Mouse (Mus musculus) left cerebral cortex, postnatal 25 days (tissue): ENCODE results near the gene Sbds. TPM values are rescaled to one million over a fixed set of nuclear protein-coding genes. Genes with fewer than 3 reads are reported as not detected.
"Not testable (repeated sequence)": the region's sequence is repeated elsewhere in the genome, so short reads cannot be mapped to it uniquely, and the experiment has no call there.

ENCODE experiments used
- DNase-seq, 2 experiments: peaks; one replicate each; pipeline ENCODE4 v3.0.0; 2022; ENCODE audit warnings: low spot score in 2 of 2, mixed read lengths in 1 of 2
- intact Hi-C: fragments of 180-260 bp; cut with DNase I; formaldehyde crosslinking; loops from one replicate; pipeline ENCODE4 v1.15.1; 2025
- total RNA-seq, 2 experiments: library from RNA; stranded (reverse); gene quantifications; 2 replicates each; pipeline ENCODE4 v1.2.3; 2021

Sbds gene
- total RNA-seq, 2 experiments from 2014 or later: 73.5 to 75.5 TPM

GRCm38 (mm10) chr5:130263454-130263853 is 8.1 kb upstream of the Sbds start:
- DNase-seq: no peak
- intact Hi-C loops: no loop called here

DNA sequence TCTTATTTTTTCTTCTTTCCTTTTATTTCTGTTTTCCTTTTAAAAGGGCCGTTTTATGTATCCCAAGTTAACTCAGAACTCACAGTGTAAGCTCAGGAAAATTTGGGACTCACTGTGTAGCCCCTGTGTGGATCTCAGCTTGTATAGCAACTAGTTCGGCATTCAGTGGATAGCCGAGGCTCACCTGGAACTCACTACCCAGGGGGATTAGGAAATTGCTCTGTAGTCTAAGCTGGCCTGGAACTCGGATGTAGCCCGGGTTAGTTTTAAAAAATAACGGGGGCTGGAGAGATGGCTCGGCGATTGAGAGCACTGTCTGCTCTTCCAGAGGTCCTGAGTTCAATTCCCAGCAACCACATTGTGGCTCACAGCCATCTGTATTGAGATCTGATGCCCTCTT is 2.0 kb upstream of the Sbds start:
- DNase-seq: no peak
- intact Hi-C loops: loop anchor here (10.0 kb wide), 1 partner anchor 543 kb away; the partner anchor contains the start of gene Mrps17

DNA sequence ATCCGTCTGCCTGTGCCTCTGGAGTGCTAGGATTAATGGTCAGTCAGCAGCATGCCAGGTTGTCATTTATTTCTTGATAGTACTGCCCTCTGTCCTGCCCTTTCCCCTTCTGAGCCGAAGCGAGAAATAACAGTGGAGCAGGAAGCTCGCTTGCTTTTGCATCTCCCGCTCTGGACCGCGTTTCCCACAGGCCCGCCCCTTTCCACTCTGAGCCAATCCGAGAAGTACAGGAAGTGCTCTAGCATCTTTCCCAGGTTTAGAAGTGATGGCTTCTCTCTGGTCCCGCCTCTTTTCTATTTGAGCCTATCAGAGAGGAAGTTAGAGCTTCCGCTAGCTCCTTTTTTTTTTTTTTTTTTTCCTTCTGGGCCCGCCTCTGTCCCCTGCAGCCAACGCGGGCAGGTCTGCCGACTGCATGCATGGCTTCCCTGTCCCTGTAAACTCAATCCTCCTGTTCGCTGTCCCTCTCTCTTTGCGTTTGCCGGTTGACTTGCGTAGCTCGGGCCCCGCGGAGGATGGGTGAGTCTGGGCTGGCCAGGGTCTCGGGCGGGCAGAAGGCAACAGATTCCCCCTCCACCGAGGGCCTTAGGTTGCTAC is 1.4 kb upstream of the Sbds start:
- peak; percentile 87 to 98 for DNase-seq
- intact Hi-C loops: loop anchor here (10.0 kb wide), 1 partner anchor 542 kb away; the partner anchor contains the start of gene Mrps17

- intact Hi-C loops: loop anchor here (10.0 kb wide), 1 partner anchor 541 kb away; the partner anchor contains the start of gene Mrps17
- not testable (repeated sequence) for DNase-seq
Observed at GRCm38 (mm10) chr5:130255799-130256525, 632 bp upstream of the Sbds start.

GRCm38 (mm10) chr5:130254164-130255016 is 940 bp downstream of the Sbds start:
- peak in 1 of 2 experiments; percentile 66 for DNase-seq
- intact Hi-C loops: loop anchor here (10.0 kb wide), 1 partner anchor 540 kb away; the partner anchor contains the start of gene Mrps17

DNA sequence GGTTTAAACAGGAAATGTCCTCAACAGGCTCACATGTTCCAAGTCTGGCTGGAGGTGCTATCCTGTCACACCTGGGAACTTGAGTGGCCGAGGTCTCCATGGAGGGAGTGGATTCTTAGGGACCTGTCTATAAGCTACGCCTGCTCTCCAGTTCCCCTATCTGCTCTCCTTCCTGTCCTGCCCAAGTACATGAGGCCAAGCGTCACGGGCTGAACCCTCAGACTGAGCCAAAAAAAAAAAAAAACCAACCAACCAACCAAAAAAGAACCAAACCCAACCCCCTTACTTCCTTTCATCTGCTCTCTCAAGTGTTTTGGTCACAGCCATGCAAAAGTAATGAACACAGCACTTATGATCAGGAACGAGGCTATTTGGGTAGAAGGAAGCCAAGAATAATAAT is 7.5 kb downstream of the Sbds start:
- intact Hi-C loops: no loop called here
- no peak for DNase-seq

- no peak for DNase-seq
- intact Hi-C loops: no loop called here
Observed at GRCm38 (mm10) chr5:130241426-130241825, 13.9 kb downstream of the Sbds start.

DNA sequence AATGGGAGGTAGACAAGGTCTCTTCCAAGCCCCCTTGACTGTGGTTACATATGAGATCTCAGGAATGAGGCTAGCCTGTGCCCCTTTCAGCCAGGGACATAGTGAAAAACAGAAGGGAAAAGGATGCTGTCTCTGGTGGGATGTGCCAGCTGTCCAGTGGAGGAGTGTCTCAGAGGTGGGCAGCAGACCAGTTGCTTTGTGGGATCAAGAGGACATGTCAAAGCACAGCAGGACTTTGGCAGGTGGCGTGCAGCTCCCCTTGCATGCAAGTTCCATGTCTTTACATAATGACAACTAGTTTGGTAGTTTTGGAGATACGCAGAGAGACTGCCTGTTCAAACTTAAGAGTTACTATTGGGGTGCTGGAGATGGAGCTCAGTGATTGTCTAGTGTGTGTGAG is 15.5 kb downstream of the Sbds start:
- intact Hi-C loops: no loop called here
- no peak for DNase-seq

DNA sequence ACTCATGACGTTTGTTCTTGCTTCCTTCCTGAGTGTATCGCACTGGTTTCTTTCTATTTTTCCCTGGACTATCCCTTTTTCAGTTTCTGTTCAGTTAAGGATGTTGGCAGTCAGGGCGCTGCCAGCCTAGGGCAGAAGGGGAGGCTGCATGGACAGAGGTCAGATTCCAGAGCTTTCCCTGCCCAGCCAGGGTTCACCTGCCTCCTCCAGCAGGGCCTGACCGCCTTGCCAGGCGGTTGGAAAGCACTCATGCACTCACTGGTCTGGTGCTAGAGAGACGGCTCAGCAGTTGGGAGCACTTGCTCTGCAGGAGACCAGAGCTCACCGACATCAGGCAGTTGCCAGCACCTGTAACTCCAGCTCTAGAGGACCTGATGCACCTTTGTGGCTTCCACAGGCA is 16.1 kb downstream of the Sbds start:
- intact Hi-C loops: no loop called here
- no peak for DNase-seq

- DNase-seq: no peak
- intact Hi-C loops: no loop called here
Observed at GRCm38 (mm10) chr5:130236302-130236701, 19.0 kb downstream of the Sbds start.

GRCm38 (mm10) chr5:130228120-130228519 is 27.2 kb downstream of the Sbds start:
- no peak for DNase-seq
- intact Hi-C loops: no loop called here

DNA sequence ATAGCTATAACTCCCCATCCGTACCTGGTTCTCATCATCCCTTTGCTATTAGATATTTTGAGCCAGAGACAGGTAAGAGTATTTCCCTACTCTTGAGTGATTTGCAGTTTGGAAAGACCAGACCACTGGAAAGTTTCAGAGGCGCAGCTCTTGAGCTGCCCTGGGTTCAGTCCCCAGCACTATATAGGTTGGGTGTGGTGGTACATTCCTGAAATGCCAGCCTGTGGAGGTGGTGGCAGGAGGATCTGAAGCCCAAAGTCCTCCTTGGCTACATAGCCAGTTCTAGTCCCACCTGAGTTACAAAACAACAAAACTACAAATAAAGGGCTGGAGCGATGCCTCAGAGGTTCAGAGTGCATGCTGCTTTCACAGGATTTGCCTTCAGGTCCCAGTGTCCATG is 28.5 kb downstream of the Sbds start:
- DNase-seq: no peak
- intact Hi-C loops: no loop called here

GRCm38 (mm10) chr5:130222146-130223004 is 33.0 kb downstream of the Sbds start:
- intact Hi-C loops: no loop called here
- DNase-seq: peak; percentile 93 to 95

GRCm38 (mm10) chr5:130221760-130222145 is 33.6 kb downstream of the Sbds start:
- intact Hi-C loops: loop anchor here (2.0 kb wide), 1 partner anchor 51 kb away; the partner anchor contains the start of gene Rabgef1
- no peak for DNase-seq

GRCm38 (mm10) chr5:130221316-130221715 is 34.0 kb downstream of the Sbds start:
- DNase-seq: no peak
- intact Hi-C loops: loop anchor here (2.0 kb wide), 1 partner anchor 51 kb away; the partner anchor contains the start of gene Rabgef1

DNA sequence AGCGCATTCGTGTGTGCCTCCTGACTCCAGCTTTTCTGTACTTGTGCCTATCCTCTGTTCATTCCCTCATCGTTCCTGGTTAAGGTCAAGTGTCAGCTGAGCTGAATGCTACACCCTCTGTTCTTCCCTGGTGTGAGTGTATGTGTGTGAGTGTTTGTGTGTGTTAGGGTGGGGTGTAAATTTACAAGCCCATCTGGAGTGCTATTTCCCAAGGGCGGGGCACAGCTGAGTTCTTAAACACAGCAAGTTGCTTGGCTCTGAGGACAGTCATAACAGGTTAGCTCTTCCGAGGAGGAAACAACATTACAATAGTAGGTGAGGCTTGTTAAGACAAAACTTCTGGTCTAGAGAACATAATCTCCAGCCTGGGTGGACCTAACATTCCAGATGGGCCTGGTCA is 37.0 kb downstream of the Sbds start:
- intact Hi-C loops: no loop called here
- DNase-seq: no peak

- no peak for DNase-seq
- intact Hi-C loops: no loop called here
Observed at GRCm38 (mm10) chr5:130217406-130217805, 37.9 kb downstream of the Sbds start.

DNA sequence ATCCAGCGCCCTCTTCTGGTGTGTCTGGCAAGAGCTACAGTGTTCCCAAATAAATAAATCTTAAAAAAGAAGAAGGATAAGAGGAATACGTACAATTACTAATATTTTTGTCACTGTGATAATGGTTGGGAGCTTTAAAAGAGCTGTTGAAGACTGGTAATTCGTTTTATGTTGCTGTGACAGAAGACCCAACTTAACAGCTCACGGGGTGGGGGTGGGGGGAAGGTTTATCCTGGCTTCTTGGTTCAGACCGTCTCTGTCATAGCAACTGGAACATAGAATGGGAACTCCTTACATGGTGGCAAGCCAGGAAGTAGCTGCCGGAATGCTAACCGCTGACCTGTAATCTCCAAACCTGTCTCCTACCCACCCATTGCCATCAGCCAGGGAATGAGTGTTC is 38.5 kb downstream of the Sbds start, which contains the start of gene Tmem248:
Gene Tmem248, plus strand, starts transcription at position 301 of the 400 bp plus-strand sequence.
- intact Hi-C loops: no loop called here
- no peak for DNase-seq

GRCm38 (mm10) chr5:130212956-130213355 is 42.4 kb downstream of the Sbds start:
- no peak for DNase-seq
- intact Hi-C loops: no loop called here
